Mouse (Mus musculus): ENCODE results near the gene Cldn24. TPM values are rescaled to one million over a fixed set of nuclear protein-coding genes. Genes with fewer than 3 reads are reported as not detected.

The Cldn24 gene
- not detected in 2 replicates for polyA plus RNA-seq (2015; fragmentation: Nextera tagmentation; extraction: Ambion mirVana)

GRCm38 (mm10) chr8:47821843-47822242 lies at the start of gene Cldn24:
Gene Cldn24, plus strand, starts transcription at chr8:47822143.
- 85% methylated on average over 6 of the region's 6 CpGs for WGBS
- Histone ChIP-seq H3K9me3 (replicated peaks) (no peaks in the 10 kb centered on the region), H3K4me1 (0 out of 2 replicates have a peak, but pooled peaks cover 5% of the 10 kb centered on the region), H3K27ac (replicated peaks) (no peak within 1 kb of the TSS), H3K27me3 (replicated peaks) (no peaks in the 10 kb centered on the region), H3K9ac (replicated peaks) (no peak within 1 kb of the TSS), H3K4me2 (no peak within 1 kb of the TSS), H3K4me3 (replicated peaks) (no peak within 1 kb of the TSS), H3K36me3 (no peaks in the 10 kb centered on the region)
- ATAC-seq (ENCODE audit: low FRiP score) = no peak

GRCm38 (mm10) chr8:47772986-47773385 lies 49.0 kb upstream of the Cldn24 start:
- ATAC-seq (ENCODE audit: low FRiP score) = no peak
- Histone ChIP-seq H3K4me2 (no peak overlapping the region), H3K36me3 (no peaks in the 10 kb centered on the region), H3K9me3 (replicated peaks) (no peaks in the 10 kb centered on the region), H3K27me3 (replicated peaks) (no peaks in the 10 kb centered on the region), H3K27ac (replicated peaks) (no peak overlapping the region), H3K4me3 (replicated peaks) (no peak overlapping the region), H3K9ac (replicated peaks) (no peak overlapping the region), H3K4me1 (no peaks in the 10 kb centered on the region)
- 87% methylated on average over 5 of the region's 5 CpGs for WGBS

- no peak for ATAC-seq (ENCODE audit: low FRiP score)
- Histone ChIP-seq H3K27ac (replicated peaks) (no peak overlapping the region), H3K27me3 (replicated peaks) (no peaks in the 10 kb centered on the region), H3K36me3 (no peaks in the 10 kb centered on the region), H3K9ac (replicated peaks) (no peak overlapping the region), H3K4me3 (replicated peaks) (no peak overlapping the region), H3K9me3 (replicated peaks) (no peaks in the 10 kb centered on the region), H3K4me1 (no peaks in the 10 kb centered on the region), H3K4me2 (no peak overlapping the region)
- WGBS = 93% methylated on average over 7 of the region's 7 CpGs
Observed at GRCm38 (mm10) chr8:47777415-47777814, 44.5 kb upstream of the Cldn24 start.

GRCm38 (mm10) chr8:47779589-47779988 lies 42.4 kb upstream of the Cldn24 start:
- Histone ChIP-seq H3K36me3 (no peaks in the 10 kb centered on the region), H3K27me3 (replicated peaks) (no peaks in the 10 kb centered on the region), H3K4me3 (replicated peaks) (no peak overlapping the region), H3K9me3 (replicated peaks) (no peaks in the 10 kb centered on the region), H3K9ac (replicated peaks) (no peak overlapping the region), H3K4me2 (no peak overlapping the region), H3K27ac (replicated peaks) (no peak overlapping the region), H3K4me1 (no peaks in the 10 kb centered on the region)
- 88% methylated on average over 6 of the region's 6 CpGs for WGBS
- no peak for ATAC-seq (ENCODE audit: low FRiP score)

GRCm38 (mm10) chr8:47781881-47782280 lies 40.1 kb upstream of the Cldn24 start:
- Histone ChIP-seq H3K27ac (replicated peaks) (no peak overlapping the region), H3K27me3 (replicated peaks) (no peaks in the 10 kb centered on the region), H3K36me3 (no peaks in the 10 kb centered on the region), H3K4me2 (no peak overlapping the region), H3K9me3 (replicated peaks) (no peaks in the 10 kb centered on the region), H3K4me3 (replicated peaks) (no peak overlapping the region), H3K9ac (replicated peaks) (no peak overlapping the region), H3K4me1 (no peaks in the 10 kb centered on the region)
- no peak for ATAC-seq (ENCODE audit: low FRiP score)
- 84% methylated on average over 4 of the region's 4 CpGs for WGBS

- Histone ChIP-seq H3K9ac (replicated peaks) (no peak overlapping the region), H3K27me3 (replicated peaks) (no peaks in the 10 kb centered on the region), H3K27ac (replicated peaks) (no peak overlapping the region), H3K9me3 (replicated peaks) (no peaks in the 10 kb centered on the region), H3K4me2 (no peak overlapping the region), H3K4me3 (replicated peaks) (no peak overlapping the region), H3K36me3 (no peaks in the 10 kb centered on the region), H3K4me1 (peaks cover 6% of the 10 kb centered on the region; the same call in 1 of the 2 replicates)
- 98% methylated on average over 2 of the region's 2 CpGs for WGBS
- ATAC-seq (ENCODE audit: low FRiP score) = no peak
Observed at GRCm38 (mm10) chr8:47783544-47783943, 38.4 kb upstream of the Cldn24 start.

GRCm38 (mm10) chr8:47783944-47784343 lies 38.0 kb upstream of the Cldn24 start:
- ATAC-seq (ENCODE audit: low FRiP score) = no peak
- H3K27me3 ChIP-seq (replicated peaks) = no peaks in the 10 kb centered on the region
- WGBS = 92% methylated on average over 6 of the region's 6 CpGs
- no peaks in the 10 kb centered on the region for H3K36me3 ChIP-seq
- no peak overlapping the region for H3K4me3 ChIP-seq (replicated peaks)
- no peak overlapping the region for H3K27ac ChIP-seq (replicated peaks)
- H3K4me2 ChIP-seq = no peak overlapping the region
- no peaks in the 10 kb centered on the region for H3K9me3 ChIP-seq (replicated peaks)
- H3K9ac ChIP-seq (replicated peaks) = no peak overlapping the region
- peaks cover 6% of the 10 kb centered on the region; the same call in 1 of the 2 replicates for H3K4me1 ChIP-seq

- Histone ChIP-seq H3K9ac (replicated peaks) (no peak overlapping the region), H3K27ac (replicated peaks) (no peak overlapping the region), H3K4me1 (peaks cover 6% of the 10 kb centered on the region; the same call in 1 of the 2 replicates), H3K27me3 (replicated peaks) (no peaks in the 10 kb centered on the region), H3K4me3 (replicated peaks) (no peak overlapping the region), H3K4me2 (no peak overlapping the region), H3K9me3 (replicated peaks) (no peaks in the 10 kb centered on the region), H3K36me3 (no peaks in the 10 kb centered on the region)
- WGBS = 67% methylated on average over 7 of the region's 7 CpGs
- ATAC-seq (ENCODE audit: low FRiP score) = no peak
Observed at GRCm38 (mm10) chr8:47784436-47784835, 37.5 kb upstream of the Cldn24 start.

- Histone ChIP-seq H3K9me3 (replicated peaks) (no peaks in the 10 kb centered on the region), H3K4me2 (no peak overlapping the region), H3K9ac (replicated peaks) (no peak overlapping the region), H3K27ac (replicated peaks) (no peak overlapping the region), H3K4me3 (replicated peaks) (no peak overlapping the region), H3K4me1 (peaks cover 6% of the 10 kb centered on the region; the same call in 1 of the 2 replicates), H3K27me3 (replicated peaks) (no peaks in the 10 kb centered on the region), H3K36me3 (no peaks in the 10 kb centered on the region)
- no peak for ATAC-seq (ENCODE audit: low FRiP score)
- WGBS = 94% methylated on average over 15 of the region's 15 CpGs
Observed at GRCm38 (mm10) chr8:47786323-47786722, 35.6 kb upstream of the Cldn24 start.

- no peak overlapping the region for H3K9ac ChIP-seq (replicated peaks)
- peak overlapping the region; percentile 23 for H3K4me2 ChIP-seq
- WGBS = 36% methylated on average over 10 of the region's 10 CpGs
- H3K27ac ChIP-seq (replicated peaks) = no peak overlapping the region
- no peak overlapping the region for H3K4me3 ChIP-seq (replicated peaks)
- no peaks in the 10 kb centered on the region for H3K36me3 ChIP-seq
- no peaks in the 10 kb centered on the region for H3K9me3 ChIP-seq (replicated peaks)
- no peak for ATAC-seq (ENCODE audit: low FRiP score)
- H3K27me3 ChIP-seq (replicated peaks) = no peaks in the 10 kb centered on the region
- H3K4me1 ChIP-seq = peaks cover 6% of the 10 kb centered on the region; the same call in 1 of the 2 replicates
Observed at GRCm38 (mm10) chr8:47787705-47788104, 34.2 kb upstream of the Cldn24 start.

GRCm38 (mm10) chr8:47791986-47792385 lies 30.0 kb upstream of the Cldn24 start:
- Histone ChIP-seq H3K4me3 (replicated peaks) (no peak overlapping the region), H3K9ac (replicated peaks) (no peak overlapping the region), H3K9me3 (replicated peaks) (0 out of 2 replicates have a peak, but pooled peaks cover 3% of the 10 kb centered on the region), H3K27ac (replicated peaks) (no peak overlapping the region), H3K27me3 (replicated peaks) (no peaks in the 10 kb centered on the region), H3K4me1 (peaks cover 6% of the 10 kb centered on the region; the same call in 1 of the 2 replicates), H3K4me2 (no peak overlapping the region), H3K36me3 (no peaks in the 10 kb centered on the region)
- WGBS = 70% methylated on average over 9 of the region's 9 CpGs
- no peak for ATAC-seq (ENCODE audit: low FRiP score)

- H3K9ac ChIP-seq (replicated peaks) = no peak overlapping the region
- no peak overlapping the region for H3K27ac ChIP-seq (replicated peaks)
- H3K9me3 ChIP-seq (replicated peaks) = 0 out of 2 replicates have a peak, but pooled peaks cover 3% of the 10 kb centered on the region
- 88% methylated on average over 6 of the region's 6 CpGs for WGBS
- no peaks in the 10 kb centered on the region for H3K4me1 ChIP-seq
- H3K4me3 ChIP-seq (replicated peaks) = no peak overlapping the region
- H3K36me3 ChIP-seq = no peaks in the 10 kb centered on the region
- H3K4me2 ChIP-seq = no peak overlapping the region
- H3K27me3 ChIP-seq (replicated peaks) = no peaks in the 10 kb centered on the region
- no peak for ATAC-seq (ENCODE audit: low FRiP score)
Observed at GRCm38 (mm10) chr8:47799438-47799837, 22.5 kb upstream of the Cldn24 start.
